Mouse (Mus musculus): ENCODE measurements around the gene Zfp276.

DNA sequence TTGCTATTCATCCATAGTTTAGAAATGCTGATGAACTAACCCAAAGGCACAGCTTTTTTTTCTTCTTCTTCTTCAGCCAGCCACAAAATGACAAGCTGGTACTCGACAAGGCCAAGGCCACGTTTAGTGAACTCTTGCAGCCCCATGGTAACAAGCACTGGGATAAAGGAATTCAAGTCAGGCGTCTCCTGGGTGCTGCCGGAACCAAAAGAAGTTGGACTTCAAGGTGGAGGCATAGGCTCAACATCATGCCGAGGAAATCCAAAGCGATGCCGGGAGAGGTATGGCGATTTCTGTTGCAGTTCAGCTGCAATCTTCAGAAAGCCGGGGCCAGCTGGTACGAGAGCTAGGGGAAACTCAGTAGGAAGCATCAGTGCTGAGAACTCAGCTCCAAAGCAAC lies 14.6 kb upstream of the Zfp276 start:
- TF ChIP-seq CTCF (IDR thresholded peaks at IDR 0.05; ENCODE audit: low read depth): no peak
- no peak for TF ChIP-seq EP300 (optimal IDR thresholded peaks at IDR 0.05)
